Mouse (Mus musculus): Measurements from ENCODE around the gene Prkg1.

The Prkg1 gene

GRCm38 (mm10) chr19:30843052-30843564 is 921.7 kb downstream of the Prkg1 start:
- DNase-seq (ENCODE audit: low spot score): no peak

- DNase-seq (ENCODE audit: low spot score): no peak
Observed at GRCm38 (mm10) chr19:30842640-30843039, 922.2 kb downstream of the Prkg1 start.

- no peak for DNase-seq (ENCODE audit: low spot score)
Observed at GRCm38 (mm10) chr19:30833045-30833651, 931.7 kb downstream of the Prkg1 start.

- no peak for DNase-seq (ENCODE audit: low spot score)
Observed at GRCm38 (mm10) chr19:30829231-30829775, 935.5 kb downstream of the Prkg1 start.

GRCm38 (mm10) chr19:30827820-30828219 is 937.0 kb downstream of the Prkg1 start:
- DNase-seq (ENCODE audit: low spot score): no peak

GRCm38 (mm10) chr19:30826106-30826505 is 938.7 kb downstream of the Prkg1 start:
- DNase-seq (ENCODE audit: low spot score): no peak

GRCm38 (mm10) chr19:30815661-30816060 is 949.2 kb downstream of the Prkg1 start:
- no peak for DNase-seq (ENCODE audit: low spot score)

GRCm38 (mm10) chr19:30806265-30806664 is 958.6 kb downstream of the Prkg1 start:
- no peak for DNase-seq (ENCODE audit: low spot score)

- DNase-seq (ENCODE audit: low spot score): no peak
Observed at GRCm38 (mm10) chr19:30780803-30781202, 984.0 kb downstream of the Prkg1 start.

- no peak for DNase-seq (ENCODE audit: low spot score)
Observed at GRCm38 (mm10) chr19:30768316-30768715, 996.5 kb downstream of the Prkg1 start.

GRCm38 (mm10) chr19:30744426-30744825 is 1020.4 kb downstream of the Prkg1 start:
- DNase-seq (ENCODE audit: low spot score): no peak

GRCm38 (mm10) chr19:30699130-30699529 is 1065.7 kb downstream of the Prkg1 start:
- DNase-seq (ENCODE audit: low spot score): no peak

- DNase-seq (ENCODE audit: low spot score): no peak
Observed at GRCm38 (mm10) chr19:30691258-30691657, 1073.6 kb downstream of the Prkg1 start.

GRCm38 (mm10) chr19:30690691-30691090 is 1074.1 kb downstream of the Prkg1 start:
- no peak for DNase-seq (ENCODE audit: low spot score)

GRCm38 (mm10) chr19:30687942-30688341 is 1076.9 kb downstream of the Prkg1 start:
- DNase-seq (ENCODE audit: low spot score): no peak

GRCm38 (mm10) chr19:30676308-30676707 is 1088.5 kb downstream of the Prkg1 start:
- DNase-seq (ENCODE audit: low spot score): no peak

- DNase-seq (ENCODE audit: low spot score): peak; percentile 39
Observed at GRCm38 (mm10) chr19:30664269-30664668, 1100.6 kb downstream of the Prkg1 start.

GRCm38 (mm10) chr19:30642629-30643170 is 1122.1 kb downstream of the Prkg1 start:
- no peak for DNase-seq (ENCODE audit: low spot score)

- DNase-seq (ENCODE audit: low spot score): no peak
Observed at GRCm38 (mm10) chr19:30637471-30637870, 1127.4 kb downstream of the Prkg1 start.

GRCm38 (mm10) chr19:30631051-30631450 is 1133.8 kb downstream of the Prkg1 start:
- no peak for DNase-seq (ENCODE audit: low spot score)

GRCm38 (mm10) chr19:30626036-30626435 is 1138.8 kb downstream of the Prkg1 start:
- DNase-seq (ENCODE audit: low spot score): no peak

- DNase-seq (ENCODE audit: low spot score): no peak
Observed at GRCm38 (mm10) chr19:30625391-30625790, 1139.4 kb downstream of the Prkg1 start.

- DNase-seq (ENCODE audit: low spot score): no peak
Observed at GRCm38 (mm10) chr19:30623620-30624019, 1141.2 kb downstream of the Prkg1 start.
